Mouse (Mus musculus): ENCODE data around the gene Ermap. TPM values are rescaled to one million over a fixed set of nuclear protein-coding genes. Genes with fewer than 3 reads are reported as not detected.

Ermap gene
- 328 and 333 TPM in 2 replicates for polyA plus RNA-seq (2016; fragmentation: Nextera tagmentation; extraction: Ambion mirVana)

DNA sequence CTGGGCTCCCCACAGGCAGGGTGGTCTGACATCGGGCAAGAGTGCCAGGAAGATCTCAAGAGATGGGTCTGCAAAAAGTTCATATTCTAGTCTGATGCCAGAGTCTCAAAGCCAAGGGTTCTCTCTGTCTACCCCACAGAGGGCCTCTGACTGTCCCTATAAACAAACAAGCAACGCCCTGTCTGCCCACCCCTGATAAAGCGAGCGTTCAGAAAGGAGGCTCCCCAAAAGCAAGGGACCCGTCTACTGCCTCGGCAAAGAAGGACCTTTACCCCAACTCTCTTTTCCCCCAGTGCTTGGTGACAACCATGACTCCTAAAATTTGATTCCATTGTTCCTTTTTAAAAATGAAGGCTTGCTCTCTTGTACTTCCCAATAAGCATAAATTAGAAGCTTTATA is at the start of gene Ermap:
TSS of gene Ermap (minus strand) at position 148 of the 400 bp plus-strand sequence.
- Histone ChIP-seq H3K9me3 (replicated peaks) (no peaks in the 10 kb centered on the region), H3K36me3 (peaks cover 40% of the 10 kb centered on the region), H3K9ac (peak within 1 kb of the TSS; percentile 92), H3K27me3 (replicated peaks) (no peaks in the 10 kb centered on the region), H3K4me1 (peaks cover 74% of the 10 kb centered on the region), H3K4me2 (peak within 1 kb of the TSS; percentile 81), H3K4me3 (peak within 1 kb of the TSS; percentile 81), H3K27ac (peak within 1 kb of the TSS; percentile 99)
- peak; percentile 91 for ATAC-seq
- 19% methylated on average over 6 of the region's 6 CpGs for WGBS (ENCODE audit: insufficient replicate concordance)

DNA sequence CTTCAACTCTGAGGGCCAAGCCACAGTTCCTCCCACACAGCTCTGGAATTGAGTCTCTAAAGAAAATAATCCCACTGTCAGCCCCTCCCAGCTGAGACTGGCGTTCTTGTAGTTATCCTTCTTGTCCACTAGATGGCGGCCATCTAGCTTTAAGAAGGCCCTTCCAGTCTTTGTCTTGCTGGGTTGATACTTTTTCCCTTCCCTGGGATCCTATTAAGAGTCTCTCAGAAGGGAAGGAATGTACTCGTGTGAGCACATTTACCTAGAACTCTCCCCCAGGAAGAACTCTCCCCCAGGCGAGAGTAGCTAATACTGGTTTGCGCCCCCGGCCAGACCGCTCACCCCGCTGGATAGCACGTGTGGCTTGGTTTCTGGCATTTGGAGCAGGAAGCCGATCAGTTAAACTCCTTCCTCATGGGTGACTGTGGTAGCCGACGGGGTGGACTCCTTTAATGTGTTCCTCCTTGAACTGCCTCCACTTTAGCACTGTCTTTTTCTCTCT is 49.4 kb upstream of the Ermap start:
- ATAC-seq: peak; percentile 69; the same call in 1 of the 2 replicates
- peak overlapping the region; percentile 33 for H3K9ac ChIP-seq
- H3K36me3 ChIP-seq: peaks cover 41% of the 10 kb centered on the region
- no peaks in the 10 kb centered on the region for H3K9me3 ChIP-seq (replicated peaks)
- no peaks in the 10 kb centered on the region for H3K27me3 ChIP-seq (replicated peaks)
- peak overlapping the region; percentile 44 for H3K4me2 ChIP-seq
- WGBS (ENCODE audit: insufficient replicate concordance): 25% methylated on average over 12 of the region's 12 CpGs
- peaks cover 18% of the 10 kb centered on the region for H3K4me1 ChIP-seq
- peak overlapping the region; percentile 42; the same call in 1 of the 2 replicates for H3K27ac ChIP-seq
- 0 out of 2 replicates have a peak overlapping the region, but pooled peaks have one; percentile 16 for H3K4me3 ChIP-seq

- Histone ChIP-seq H3K27me3 (replicated peaks) (no peaks in the 10 kb centered on the region), H3K4me2 (peak overlapping the region; percentile 44), H3K36me3 (peaks cover 35% of the 10 kb centered on the region), H3K9me3 (replicated peaks) (no peaks in the 10 kb centered on the region), H3K9ac (no peak overlapping the region), H3K4me1 (peaks cover 24% of the 10 kb centered on the region), H3K27ac (no peak overlapping the region), H3K4me3 (peak overlapping the region; percentile 16; the same call in 1 of the 2 replicates)
- peak; percentile 71 for ATAC-seq
- WGBS (ENCODE audit: insufficient replicate concordance): 45% methylated on average over 3 of the region's 3 CpGs
Measured at GRCm38 (mm10) chr4:119238661-119239060, 48.9 kb upstream of the Ermap start.

DNA sequence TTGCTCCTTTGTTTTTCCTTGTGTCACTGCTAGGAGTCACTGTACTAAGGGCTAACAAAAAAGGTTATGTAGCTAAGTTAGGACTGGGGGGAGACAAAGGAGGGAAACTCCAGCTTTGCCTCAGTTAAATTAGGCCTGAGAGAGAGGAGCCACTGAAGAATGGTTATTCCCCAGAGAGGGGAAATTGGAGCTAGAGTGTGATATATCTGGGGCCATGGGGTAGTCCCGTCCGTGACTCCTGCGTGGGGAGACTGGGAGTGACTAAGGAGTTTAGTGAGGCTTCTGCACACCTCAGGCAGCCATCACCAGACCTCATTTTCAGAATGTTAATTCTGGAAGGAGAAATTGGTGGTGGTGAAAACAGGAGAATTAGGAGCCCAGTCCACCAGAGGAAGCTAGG is 44.5 kb upstream of the Ermap start:
- H3K4me2 ChIP-seq: peak overlapping the region; percentile 100
- no peak for ATAC-seq
- H3K4me3 ChIP-seq: peak overlapping the region; percentile 90; the same call in 1 of the 2 replicates
- no peak overlapping the region for H3K27ac ChIP-seq
- peaks cover 37% of the 10 kb centered on the region for H3K4me1 ChIP-seq
- 79% methylated on average over 3 of the region's 3 CpGs for WGBS (ENCODE audit: insufficient replicate concordance)
- H3K9ac ChIP-seq: no peak overlapping the region
- no peaks in the 10 kb centered on the region for H3K9me3 ChIP-seq (replicated peaks)
- no peaks in the 10 kb centered on the region for H3K27me3 ChIP-seq (replicated peaks)
- H3K36me3 ChIP-seq: peaks cover 13% of the 10 kb centered on the region; the same call in 1 of the 2 replicates

- ATAC-seq: peak; percentile 55; the same call in 1 of the 2 replicates
- Histone ChIP-seq H3K9me3 (replicated peaks) (no peaks in the 10 kb centered on the region), H3K4me1 (peaks cover 29% of the 10 kb centered on the region), H3K27ac (peak overlapping the region; percentile 41; the same call in 1 of the 2 replicates), H3K9ac (peak overlapping the region; percentile 86), H3K27me3 (replicated peaks) (no peaks in the 10 kb centered on the region), H3K4me3 (peak overlapping the region; percentile 90), H3K36me3 (peaks cover 16% of the 10 kb centered on the region), H3K4me2 (peak overlapping the region; percentile 100)
- under 1% methylated on average over 36 of the region's 36 CpGs for WGBS (ENCODE audit: insufficient replicate concordance)
Measured at GRCm38 (mm10) chr4:119233256-119233901, 43.6 kb upstream of the Ermap start.

DNA sequence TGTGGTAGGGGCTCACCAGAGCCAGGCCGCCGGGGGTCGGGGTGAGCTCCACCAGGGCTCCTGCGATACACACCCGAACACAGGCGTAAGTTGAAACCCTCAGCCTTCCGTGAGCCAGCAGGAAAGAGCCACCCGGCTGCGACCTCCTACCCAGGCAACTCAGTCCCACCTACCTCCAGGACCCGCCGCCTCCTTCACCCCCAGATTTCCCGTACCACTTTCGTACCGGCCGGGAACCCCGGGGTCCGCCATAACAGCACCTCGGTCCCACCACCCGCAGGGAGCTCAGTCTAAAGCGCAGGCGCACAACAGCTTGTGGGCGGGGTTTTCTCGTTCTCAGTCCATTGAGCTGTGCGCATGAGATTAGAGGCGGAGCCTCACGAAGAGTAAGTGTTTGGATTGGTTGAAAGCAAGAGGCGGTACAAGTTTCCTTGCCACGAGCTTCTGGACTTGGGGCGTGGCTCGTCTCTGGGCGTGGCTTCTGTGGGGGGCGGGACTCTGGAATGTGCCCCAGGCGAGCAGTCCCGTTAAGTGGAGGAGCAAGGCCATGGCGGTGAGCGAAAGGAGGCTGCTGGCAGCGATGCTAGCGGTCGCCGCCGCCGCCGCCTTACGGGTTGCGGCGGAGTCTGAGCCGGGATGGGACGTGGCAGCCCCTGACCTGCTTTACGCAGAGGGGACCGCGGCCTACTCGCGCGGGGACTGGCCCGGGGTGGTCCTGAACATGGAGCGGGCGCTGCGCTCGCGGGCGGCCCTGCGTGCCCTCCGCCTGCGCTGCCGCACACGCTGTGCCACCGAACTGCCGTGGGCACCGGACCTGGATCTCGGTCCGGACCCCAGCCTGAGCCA is 42.8 kb upstream of the Ermap start, which contains the start of the genes AU022252 and P3h1:
TSS of gene AU022252 (minus strand) at position 303 of the 846 bp plus-strand sequence.
TSS of gene P3h1 (plus strand) at position 506 of the 846 bp plus-strand sequence.
- Histone ChIP-seq H3K9ac (peak within 1 kb of the TSS; percentile 86), H3K4me2 (peak within 1 kb of the TSS; percentile 100)

GRCm38 (mm10) chr4:119226751-119227150 is 36.9 kb upstream of the Ermap start:
- 80% methylated on average over 11 of the region's 11 CpGs for WGBS (ENCODE audit: insufficient replicate concordance)
- ATAC-seq: peak; percentile 58; the same call in 1 of the 2 replicates

More for the DNA sequence above, 42.8 kb upstream of the Ermap start, which contains the start of the genes AU022252 and P3h1:
- H3K27ac ChIP-seq: peak within 1 kb of the TSS; percentile 69
- H3K27me3 ChIP-seq (replicated peaks): no peaks in the 10 kb centered on the region
- peak; percentile 96 for ATAC-seq
- H3K4me3 ChIP-seq: peak within 1 kb of the TSS; percentile 90
- WGBS (ENCODE audit: insufficient replicate concordance): under 1% methylated on average over 71 of the region's 71 CpGs
- H3K36me3 ChIP-seq: peaks cover 23% of the 10 kb centered on the region
- H3K9me3 ChIP-seq (replicated peaks): no peaks in the 10 kb centered on the region
- peaks cover 29% of the 10 kb centered on the region for H3K4me1 ChIP-seq

DNA sequence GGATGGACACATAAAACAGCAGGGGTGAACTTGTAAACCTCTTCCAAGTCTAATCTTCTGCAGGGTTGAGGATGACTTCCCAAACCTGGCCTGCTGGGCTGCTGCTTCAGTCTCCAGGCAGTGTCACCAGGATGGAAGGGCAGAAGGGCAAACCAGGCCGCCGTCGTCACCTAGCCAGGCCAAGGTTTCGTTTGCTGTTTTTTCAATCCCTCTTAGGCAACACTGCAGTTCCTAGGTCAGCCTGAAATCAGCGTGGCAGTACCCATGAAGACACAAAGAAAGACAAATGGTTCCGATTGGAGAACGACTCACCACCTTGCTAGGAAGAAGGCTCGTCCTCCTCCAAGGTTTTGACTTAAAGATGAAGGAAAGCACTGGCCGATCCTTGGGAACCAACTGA is 35.9 kb upstream of the Ermap start:
- no peak for ATAC-seq
- WGBS (ENCODE audit: insufficient replicate concordance): 79% methylated on average over 9 of the region's 9 CpGs
- Histone ChIP-seq H3K9ac (no peak overlapping the region), H3K4me2 (no peak overlapping the region), H3K9me3 (replicated peaks) (no peaks in the 10 kb centered on the region), H3K4me3 (no peak overlapping the region), H3K27ac (no peak overlapping the region), H3K4me1 (0 out of 2 replicates have a peak, but pooled peaks cover 4% of the 10 kb centered on the region), H3K27me3 (replicated peaks) (no peaks in the 10 kb centered on the region), H3K36me3 (peaks cover 45% of the 10 kb centered on the region)

More at GRCm38 (mm10) chr4:119226751-119227150, 36.9 kb upstream of the Ermap start:
- H3K9me3 ChIP-seq (replicated peaks): no peaks in the 10 kb centered on the region
- no peaks in the 10 kb centered on the region for H3K27me3 ChIP-seq (replicated peaks)
- H3K4me2 ChIP-seq: no peak overlapping the region
- H3K9ac ChIP-seq: no peak overlapping the region
- no peak overlapping the region for H3K27ac ChIP-seq
- peaks cover 10% of the 10 kb centered on the region for H3K4me1 ChIP-seq
- no peak overlapping the region for H3K4me3 ChIP-seq
- H3K36me3 ChIP-seq: peaks cover 45% of the 10 kb centered on the region

DNA sequence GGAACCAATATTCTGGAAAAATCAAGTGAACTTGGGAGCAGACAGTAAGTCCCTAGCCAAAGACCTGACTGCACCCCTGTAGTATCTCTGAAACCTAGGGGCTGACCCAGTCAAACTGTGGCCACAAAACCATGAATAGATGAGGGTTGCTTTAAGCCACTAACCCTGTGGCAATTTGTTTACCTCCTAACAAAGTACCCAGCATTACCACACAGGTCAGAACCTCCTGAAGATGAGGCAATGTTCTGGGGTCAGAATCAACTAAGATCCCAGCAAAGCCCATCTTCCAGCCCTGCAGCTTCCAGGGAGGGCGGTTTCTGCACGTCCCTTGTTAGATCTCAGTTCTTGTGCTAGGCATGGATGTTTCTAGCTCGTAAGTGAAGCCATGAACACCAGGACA is 34.7 kb upstream of the Ermap start:
- Histone ChIP-seq H3K9ac (no peak overlapping the region), H3K9me3 (replicated peaks) (no peaks in the 10 kb centered on the region), H3K4me2 (no peak overlapping the region), H3K36me3 (peaks cover 45% of the 10 kb centered on the region), H3K4me1 (0 out of 2 replicates have a peak, but pooled peaks cover 4% of the 10 kb centered on the region), H3K27ac (no peak overlapping the region), H3K27me3 (replicated peaks) (no peaks in the 10 kb centered on the region), H3K4me3 (no peak overlapping the region)
- ATAC-seq: no peak
- 87% methylated on average over 3 of the region's 3 CpGs for WGBS (ENCODE audit: insufficient replicate concordance)

GRCm38 (mm10) chr4:119223696-119224095 is 33.9 kb upstream of the Ermap start:
- peak; percentile 46; the same call in 1 of the 2 replicates for ATAC-seq
- no peak overlapping the region for H3K4me2 ChIP-seq
- 0 out of 2 replicates have a peak, but pooled peaks cover 4% of the 10 kb centered on the region for H3K4me1 ChIP-seq
- H3K27ac ChIP-seq: no peak overlapping the region
- H3K9me3 ChIP-seq (replicated peaks): no peaks in the 10 kb centered on the region
- H3K27me3 ChIP-seq (replicated peaks): 0 out of 2 replicates have a peak, but pooled peaks cover 1% of the 10 kb centered on the region
- WGBS (ENCODE audit: insufficient replicate concordance): 68% methylated on average over 1 of the region's 1 CpGs
- peaks cover 45% of the 10 kb centered on the region for H3K36me3 ChIP-seq
- no peak overlapping the region for H3K4me3 ChIP-seq
- no peak overlapping the region for H3K9ac ChIP-seq

- Histone ChIP-seq H3K27ac (no peak within 1 kb of the TSS), H3K9ac (no peak within 1 kb of the TSS), H3K4me2 (no peak within 1 kb of the TSS), H3K4me3 (no peak within 1 kb of the TSS), H3K27me3 (replicated peaks) (peaks cover 29% of the 10 kb centered on the region), H3K4me1 (peaks cover 13% of the 10 kb centered on the region), H3K9me3 (replicated peaks) (no peaks in the 10 kb centered on the region), H3K36me3 (no peaks in the 10 kb centered on the region)
- ATAC-seq: peak; percentile 40; the same call in 1 of the 2 replicates
- 11% methylated on average over 11 of the region's 11 CpGs for WGBS (ENCODE audit: insufficient replicate concordance)
Measured at GRCm38 (mm10) chr4:119218169-119218568, 28.4 kb upstream of the Ermap start, which contains the start of gene Tmem269. Gene Tmem269 (minus strand): TSS chr4:119218217.
